Mouse (Mus musculus) erythroblast, embryonic 14.5 days (primary cell): Measurements from ENCODE around the gene Atxn3. TPM values are rescaled to one million over a fixed set of nuclear protein-coding genes. Genes with fewer than 3 reads are reported as not detected.

Experiments
- H3K27me3 ChIP-seq: 2 replicates; pipeline ENCODE4 v1.6.1; 2012; ENCODE audit warnings: inconsistent platforms; ENCODE audit not compliant: control insufficient read depth
- H3K36me3 ChIP-seq: 2 replicates; pipeline ENCODE4 v1.6.1; 2012; ENCODE audit warnings: mild to moderate bottlenecking, inconsistent platforms; ENCODE audit not compliant: control insufficient read depth
- H3K4me1 ChIP-seq: 2 replicates; pipeline ENCODE4 v1.6.1; 2012; ENCODE audit warnings: inconsistent platforms; ENCODE audit not compliant: control insufficient read depth
- H3K4me3 ChIP-seq: replicated peaks from 2 replicates; pipeline ENCODE3; 2012; ENCODE audit warnings: moderate library complexity, mild to moderate bottlenecking, inconsistent platforms
- H3K9me3 ChIP-seq: 2 replicates; pipeline ENCODE4 v1.6.1; 2012; ENCODE audit warnings: low read length, inconsistent platforms, mixed read lengths; ENCODE audit not compliant: control insufficient read depth
- GATA1 ChIP-seq: IDR thresholded peaks from 2 replicates; pipeline ENCODE4 v1.6.1; 2012; ENCODE audit warnings: low read length, inconsistent platforms, mixed read lengths
- TAL1 ChIP-seq: IDR thresholded peaks from 3 replicates; pipeline ENCODE4 v1.6.1; 2012; ENCODE audit warnings: low read length, inconsistent platforms, mixed read lengths
- polyA plus RNA-seq: library from polyadenylated mRNA; stranded (reverse); fragments of >175 nt; gene quantifications from 2 replicates; pipeline ENCODE4 v1.2.3, GENCODE M21; 2012

Gene Atxn3
- polyA plus RNA-seq, 1 experiment: 0.06 TPM

DNA sequence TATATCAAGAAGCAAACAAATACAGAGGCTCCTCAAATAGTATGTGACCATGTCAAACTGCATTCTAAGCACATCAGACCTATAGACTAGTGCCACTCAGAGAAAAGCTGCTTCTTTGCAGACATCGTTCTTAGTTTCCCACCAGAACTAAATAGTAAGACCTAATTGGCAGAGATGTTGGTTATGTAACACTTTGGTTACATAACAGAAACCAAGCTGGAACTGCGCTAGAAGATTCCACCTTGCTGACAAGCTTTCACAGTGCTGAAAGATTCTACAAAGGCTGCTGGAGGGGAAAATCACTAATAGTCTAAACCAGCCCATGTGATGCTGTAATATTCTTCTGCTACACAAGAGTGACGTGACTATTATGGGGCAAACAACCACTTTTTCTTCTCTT, 22.8 kb downstream of the Atxn3 start:
- no peak overlapping the region for H3K4me3 ChIP-seq
- H3K36me3 ChIP-seq: peaks cover 75% of the 10 kb centered on the region
- TF ChIP-seq TAL1: no peak
- TF ChIP-seq GATA1: no peak
- H3K4me1 ChIP-seq: no peaks in the 10 kb centered on the region
- H3K27me3 ChIP-seq: no peaks in the 10 kb centered on the region
- peaks cover 2% of the 10 kb centered on the region; the same call in 1 of the 2 replicates for H3K9me3 ChIP-seq

DNA sequence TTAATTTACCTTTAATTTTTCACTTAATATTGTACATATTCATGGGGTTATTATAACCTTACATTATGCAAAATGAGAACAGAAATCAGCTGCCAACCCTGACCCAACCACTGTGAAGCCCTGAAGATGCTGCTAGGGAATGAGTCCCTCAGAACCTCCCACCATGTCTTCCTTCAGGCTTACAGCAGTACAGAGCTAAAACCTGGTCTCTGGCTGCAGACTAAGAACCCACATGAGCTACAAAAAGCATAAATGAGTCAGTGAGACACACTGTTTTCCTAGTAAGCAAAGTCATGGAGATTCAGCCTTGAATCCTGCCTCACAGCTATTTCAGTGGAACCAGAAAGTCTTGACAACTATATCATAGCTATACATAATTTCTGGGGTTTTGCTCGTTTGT, 29.6 kb downstream of the Atxn3 start:
- peaks cover 72% of the 10 kb centered on the region for H3K36me3 ChIP-seq

DNA sequence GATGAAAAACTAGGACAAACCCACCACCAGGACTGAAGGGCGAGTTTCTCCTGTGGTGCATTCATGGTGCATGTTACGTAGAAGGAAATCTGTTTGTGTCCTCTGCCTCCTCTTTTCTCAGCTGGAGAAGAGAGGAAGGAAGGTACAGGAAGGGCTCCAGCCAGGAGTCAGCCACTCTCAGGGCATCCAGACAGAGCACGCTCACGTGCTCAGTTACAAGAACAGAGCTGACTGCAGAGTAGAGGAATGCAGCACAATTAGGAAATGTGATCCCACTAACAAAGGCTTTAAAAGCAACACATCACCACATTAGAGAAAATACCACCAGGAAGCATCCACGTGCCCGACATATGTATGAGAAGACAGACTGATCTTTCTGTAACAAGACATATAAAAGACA, 35.7 kb downstream of the Atxn3 start:
- Histone ChIP-seq H3K27me3 (no peaks in the 10 kb centered on the region), H3K4me3 (no peak overlapping the region), H3K36me3 (peaks cover 43% of the 10 kb centered on the region), H3K4me1 (no peaks in the 10 kb centered on the region), H3K9me3 (no peaks in the 10 kb centered on the region)
- TF ChIP-seq GATA1 (no peak), TAL1 (no peak)

More for the DNA sequence above, 29.6 kb downstream of the Atxn3 start:
- TF ChIP-seq TAL1 (no peak), GATA1 (no peak)
- Histone ChIP-seq H3K4me3 (no peak overlapping the region), H3K9me3 (no peaks in the 10 kb centered on the region), H3K27me3 (no peaks in the 10 kb centered on the region), H3K4me1 (no peaks in the 10 kb centered on the region)

DNA sequence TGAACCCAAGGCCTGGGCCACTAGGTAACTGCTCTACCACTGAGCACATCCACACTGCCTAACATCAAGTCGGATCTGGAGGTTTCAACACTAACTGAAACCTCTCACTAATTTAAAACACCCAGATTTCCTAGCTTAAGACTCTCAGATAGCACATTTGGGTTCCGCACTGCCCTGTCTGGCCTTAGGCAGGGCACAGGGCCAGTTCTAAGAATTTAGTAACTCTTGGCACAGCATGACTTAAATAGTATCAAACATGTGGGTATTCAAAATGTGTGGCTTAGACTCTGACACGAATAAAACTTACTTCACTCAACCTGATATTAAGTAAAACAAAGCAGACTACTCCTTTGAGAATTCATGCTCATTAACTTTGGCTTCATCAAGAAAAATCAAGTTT, 38.2 kb downstream of the Atxn3 start:
- Histone ChIP-seq H3K4me1 (no peaks in the 10 kb centered on the region), H3K36me3 (peaks cover 29% of the 10 kb centered on the region), H3K27me3 (no peaks in the 10 kb centered on the region), H3K9me3 (no peaks in the 10 kb centered on the region), H3K4me3 (no peak overlapping the region)
- TF ChIP-seq TAL1 (no peak), GATA1 (no peak)

DNA sequence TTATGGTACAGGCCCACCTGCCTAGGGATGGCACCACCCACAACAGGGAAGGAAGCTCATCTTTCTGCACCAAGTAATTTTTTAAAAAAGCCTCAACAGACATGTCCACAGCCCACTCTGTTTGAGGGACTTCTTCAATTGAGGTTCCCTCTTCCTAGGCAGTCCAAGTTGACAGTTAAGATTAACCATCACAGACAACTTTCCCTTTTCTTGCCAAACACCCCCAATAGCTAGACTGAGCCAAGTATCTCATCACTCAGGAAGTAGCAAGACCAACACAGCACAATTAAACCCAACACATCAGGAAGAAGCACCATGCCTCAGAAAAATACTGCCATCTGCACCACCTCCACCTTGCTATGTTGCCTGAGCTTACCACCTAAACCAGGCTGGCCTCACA, 40.9 kb downstream of the Atxn3 start:
- H3K36me3 ChIP-seq: peaks cover 7% of the 10 kb centered on the region
- H3K4me3 ChIP-seq: no peak overlapping the region
- peaks cover 14% of the 10 kb centered on the region for H3K4me1 ChIP-seq
- TF ChIP-seq GATA1: no peak
- H3K9me3 ChIP-seq: no peaks in the 10 kb centered on the region
- H3K27me3 ChIP-seq: no peaks in the 10 kb centered on the region

DNA sequence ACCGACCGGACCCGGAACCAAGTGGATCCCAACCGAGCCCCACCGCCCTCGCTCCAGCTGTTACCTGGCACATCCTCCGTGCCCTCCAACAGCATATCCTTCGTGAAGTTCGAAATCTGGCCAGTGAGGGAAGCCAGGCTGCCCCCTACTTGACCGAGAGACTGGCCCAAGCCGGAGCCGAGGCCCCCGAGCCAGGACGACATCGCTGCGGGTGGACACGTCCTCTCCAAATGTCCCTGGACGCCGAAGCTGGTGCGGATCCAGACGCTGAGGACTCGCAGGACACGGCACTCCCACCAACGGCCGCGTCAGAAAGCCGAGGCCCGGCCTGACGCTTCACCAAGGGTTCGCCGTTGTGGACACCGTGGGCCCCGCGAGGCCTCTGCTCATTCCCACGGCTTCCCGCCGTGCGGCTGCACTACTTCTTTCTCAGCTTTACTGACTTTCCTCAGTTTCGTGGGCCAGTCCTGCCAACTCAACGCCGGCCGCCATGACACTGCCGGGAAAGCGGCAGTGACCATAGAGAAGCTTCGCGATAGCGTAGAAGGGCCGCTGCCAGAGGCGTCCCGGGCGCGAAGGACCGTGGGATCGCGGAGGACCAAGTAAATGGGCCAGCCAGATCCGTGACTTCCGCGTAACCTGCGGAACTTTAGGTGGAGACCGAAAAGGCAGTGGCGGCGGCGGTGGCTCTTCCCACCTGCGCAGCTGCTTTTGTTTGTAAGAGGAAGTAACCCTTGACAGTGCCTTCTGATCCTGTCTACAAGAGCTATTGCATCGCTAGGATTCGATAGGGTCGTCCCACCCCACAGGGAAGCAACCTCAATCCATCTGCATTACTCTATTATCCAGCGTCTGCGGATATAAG, 45.2 kb downstream of the Atxn3 start, which contains the start of gene Trip11:
Gene Trip11 (minus strand): TSS at position 642 of the 865 bp plus-strand sequence.
- H3K27me3 ChIP-seq: no peaks in the 10 kb centered on the region
- TF ChIP-seq TAL1: no peak
- TF ChIP-seq GATA1: no peak
- H3K9me3 ChIP-seq: peaks cover 3% of the 10 kb centered on the region; the same call in 1 of the 2 replicates
- peak within 1 kb of the TSS; percentile 95 for H3K4me3 ChIP-seq
- peaks cover 25% of the 10 kb centered on the region for H3K4me1 ChIP-seq
- H3K36me3 ChIP-seq: peaks cover 15% of the 10 kb centered on the region

DNA sequence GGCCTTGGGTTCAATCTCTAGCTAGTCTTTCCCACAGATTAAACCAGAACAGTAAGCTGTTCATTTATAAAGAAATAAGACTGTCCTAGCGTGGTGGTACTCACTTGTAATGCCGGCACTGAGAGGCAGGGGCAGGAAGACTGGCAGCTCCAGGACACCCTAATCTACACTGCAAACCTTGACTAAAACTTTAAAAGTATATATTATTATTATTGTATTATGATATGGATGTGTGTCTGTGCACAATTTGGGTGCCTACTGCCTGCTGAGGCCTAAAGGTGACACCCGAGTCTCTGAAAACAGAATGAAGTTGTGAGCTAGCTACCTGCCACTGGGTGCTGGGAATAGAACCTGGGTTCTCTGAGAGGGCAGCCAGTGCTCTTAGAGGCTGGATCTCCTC, 46.7 kb downstream of the Atxn3 start:
- TF ChIP-seq GATA1 (no peak), TAL1 (no peak)
- peaks cover 25% of the 10 kb centered on the region for H3K4me1 ChIP-seq
- no peaks in the 10 kb centered on the region for H3K27me3 ChIP-seq
- H3K4me3 ChIP-seq: peak overlapping the region; percentile 95
- H3K36me3 ChIP-seq: peaks cover 17% of the 10 kb centered on the region
- H3K9me3 ChIP-seq: peaks cover 3% of the 10 kb centered on the region; the same call in 1 of the 2 replicates

DNA sequence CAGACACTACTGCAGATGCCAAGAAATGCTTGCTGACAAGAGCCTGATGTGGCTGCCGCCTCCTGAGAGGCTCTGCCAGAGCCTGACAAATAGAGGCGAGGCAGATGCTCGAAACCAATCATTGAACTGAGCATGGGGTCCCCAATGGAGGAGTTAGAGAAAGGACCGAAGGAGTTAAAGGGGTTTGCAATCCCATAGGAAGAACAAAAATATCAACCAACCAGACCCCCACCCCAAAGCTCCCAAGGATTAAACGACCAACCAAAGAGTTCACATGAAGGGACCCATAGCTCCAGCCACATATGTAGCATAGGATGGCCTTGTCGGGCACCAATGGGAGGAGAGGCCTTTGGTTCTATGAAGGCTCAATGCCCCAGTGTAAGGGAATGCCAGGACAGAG, 47.7 kb downstream of the Atxn3 start:
- Histone ChIP-seq H3K4me1 (peaks cover 27% of the 10 kb centered on the region), H3K9me3 (peaks cover 3% of the 10 kb centered on the region; the same call in 1 of the 2 replicates), H3K4me3 (no peak overlapping the region), H3K36me3 (peaks cover 23% of the 10 kb centered on the region), H3K27me3 (no peaks in the 10 kb centered on the region)
- TF ChIP-seq TAL1 (no peak), GATA1 (no peak)

DNA sequence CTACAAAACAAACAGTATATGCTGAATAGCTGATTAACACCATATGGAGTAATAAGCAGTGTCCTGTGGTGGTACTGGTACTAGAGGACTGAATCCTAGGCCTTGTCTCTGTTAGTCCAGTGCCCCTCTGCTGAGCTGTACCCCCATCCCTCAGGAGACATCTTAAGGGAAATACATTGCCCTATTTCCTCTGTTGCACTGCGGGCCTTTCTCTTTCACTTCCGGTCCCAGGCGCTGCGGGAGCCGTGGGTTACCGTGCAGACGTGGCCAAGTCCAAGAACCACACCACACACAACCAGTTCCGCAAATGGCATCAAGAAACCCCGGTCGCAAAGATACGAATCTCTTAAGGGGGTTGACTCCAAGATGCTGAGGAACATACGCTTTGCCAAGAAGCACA, 52.2 kb downstream of the Atxn3 start:
- no peak for TF ChIP-seq TAL1
- no peak for TF ChIP-seq GATA1
- Histone ChIP-seq H3K36me3 (peaks cover 41% of the 10 kb centered on the region), H3K4me3 (no peak overlapping the region), H3K4me1 (peaks cover 2% of the 10 kb centered on the region), H3K27me3 (no peaks in the 10 kb centered on the region), H3K9me3 (peaks cover 3% of the 10 kb centered on the region; the same call in 1 of the 2 replicates)
